Mouse (Mus musculus) MEL (cell line): ENCODE results near the gene Mdp1.

ENCODE experiments used
- CTCF ChIP-seq, 3 experiments: IDR thresholded peaks in 2 of 3; conservative IDR thresholded peaks in 1 of 3; 2 replicates each; pipeline ENCODE4 v1.5.1; 2011 to 2012; ENCODE audit warnings: low read length in 3 of 3, low read depth in 2 of 3, mild to moderate bottlenecking in 2 of 3, improper control_type of control experiment in 1 of 3, inconsistent platforms in 1 of 3, mixed read lengths in 1 of 3, moderate library complexity in 1 of 3; ENCODE audit not compliant: control insufficient read depth in 1 of 3, insufficient read depth in 1 of 3, poor library complexity in 1 of 3, severe bottlenecking in 1 of 3
- E2F4 ChIP-seq: IDR thresholded peaks from 2 replicates; pipeline ENCODE4 v1.6.1; 2011; ENCODE audit warnings: low read depth, low read length, improper control_type of control experiment, borderline replicate concordance
- ELF1 ChIP-seq: IDR thresholded peaks from 2 replicates; pipeline ENCODE4 v1.6.1; 2014; ENCODE audit warnings: low read depth, mild to moderate bottlenecking, inconsistent platforms, low read length, improper control_type of control experiment, moderate library complexity
- GATA1 ChIP-seq: IDR thresholded peaks from 2 replicates; pipeline ENCODE4 v1.6.1; 2011; ENCODE audit warnings: low read depth, low read length, improper control_type of control experiment
- MXI1 ChIP-seq: IDR thresholded peaks from 2 replicates; pipeline ENCODE4 v1.6.1; 2011; ENCODE audit warnings: mild to moderate bottlenecking, low read depth, low read length, improper control_type of control experiment
- POLR2A ChIP-seq, 2 experiments: IDR thresholded peaks; 2 replicates each; pipeline ENCODE4 v1.6.1; 2011 to 2012; ENCODE audit warnings: low read length in 2 of 2, mild to moderate bottlenecking in 2 of 2, control low read depth in 1 of 2, improper control_type of control experiment in 1 of 2, low read depth in 1 of 2, moderate library complexity in 1 of 2; ENCODE audit not compliant: control insufficient read depth in 1 of 2, insufficient read depth in 1 of 2, poor library complexity in 1 of 2
- RAD21 ChIP-seq: IDR thresholded peaks from 2 replicates; pipeline ENCODE4 v1.6.1; 2011; ENCODE audit warnings: mild to moderate bottlenecking, low read depth, low read length, improper control_type of control experiment
- TAL1 ChIP-seq: IDR thresholded peaks from 2 replicates; pipeline ENCODE4 v1.6.1; 2012; ENCODE audit warnings: mild to moderate bottlenecking, inconsistent platforms, low read length, moderate library complexity, mixed read lengths
- UBTF ChIP-seq: IDR thresholded peaks from 2 replicates; pipeline ENCODE4 v1.6.1; 2012; ENCODE audit warnings: low read depth, mild to moderate bottlenecking, inconsistent platforms, low read length, improper control_type of control experiment, moderate library complexity, borderline replicate concordance; ENCODE audit not compliant: insufficient read depth

DNA sequence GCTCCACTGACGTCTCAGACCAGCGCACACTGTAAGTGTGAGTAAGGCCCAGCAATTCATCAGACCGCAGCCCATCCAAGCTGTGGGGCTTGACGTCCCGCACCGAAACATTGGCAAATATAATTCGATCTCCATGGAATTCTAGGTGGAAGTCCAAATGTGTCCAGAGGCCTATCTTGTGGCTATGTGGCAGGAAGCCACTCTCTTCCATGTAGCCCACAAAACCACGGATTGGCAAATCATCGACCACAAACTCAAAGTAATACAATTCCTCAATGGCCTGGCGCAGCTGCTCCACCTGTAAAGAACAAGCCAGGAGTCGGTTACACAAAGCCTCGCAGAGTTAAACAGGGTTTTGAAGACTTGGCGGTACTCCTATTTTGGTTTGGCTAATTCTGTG is 19.0 kb downstream of the Mdp1 start:
- TF ChIP-seq POLR2A (IDR thresholded peaks at IDR 0.05; ENCODE audit: control insufficient read depth in 1 of 2, insufficient read depth in 1 of 2, low read depth in 1 of 2, low read length in 2 of 2, poor library complexity in 1 of 2) (no peak), CTCF (IDR thresholded peaks at IDR 0.05 in 2 of 3, conservative IDR thresholded peaks at IDR 0.05 in 1 of 3; ENCODE audit: control insufficient read depth in 1 of 3, insufficient read depth in 1 of 3, low read depth in 2 of 3, low read length in 3 of 3, poor library complexity in 1 of 3, severe bottlenecking in 1 of 3) (no peak), RAD21 (no peak), ELF1 (no peak), E2F4 (no peak), TAL1 (no peak), GATA1 (no peak), UBTF (no peak), MXI1 (no peak)
